Mouse (Mus musculus): ENCODE measurements around the gene Arid5b. TPM values are rescaled to one million over a fixed set of nuclear protein-coding genes. Genes with fewer than 3 reads are reported as not detected.

The Arid5b gene
- polyA plus RNA-seq, 1 experiment from 2014 or later, result 22.2 TPM

- H3K4me2 ChIP-seq (ENCODE audit: low read length), result no peak overlapping the region
- no peak overlapping the region for H3K4me3 ChIP-seq (replicated peaks; ENCODE audit: low read depth, low read length)
- H3K36me3 ChIP-seq (ENCODE audit: control insufficient read depth, insufficient read depth, low read length), result no peaks in the 10 kb centered on the region; the same call in 1 of the 2 replicates
- ATAC-seq (ENCODE audit: low FRiP score, low TSS enrichment) (no peak), DNase-seq (no peak)
- no peaks in the 10 kb centered on the region for H3K4me1 ChIP-seq (ENCODE audit: control insufficient read depth, insufficient read depth, low read length)
- H3K9ac ChIP-seq (replicated peaks; ENCODE audit: low read length), result no peak overlapping the region
- no peaks in the 10 kb centered on the region for H3K27me3 ChIP-seq (ENCODE audit: control insufficient read depth, insufficient read depth, low read length)
- no peaks in the 10 kb centered on the region for H3K9me3 ChIP-seq (ENCODE audit: control insufficient read depth, low read length)
- no peak overlapping the region for H3K27ac ChIP-seq (replicated peaks; ENCODE audit: low read depth, low read length)
- 71% methylated on average over 4 of the region's 4 CpGs for WGBS
These were observed 98.4 kb downstream of the Arid5b start for GRCm38 (mm10) chr10:68180151-68180550.

DNA sequence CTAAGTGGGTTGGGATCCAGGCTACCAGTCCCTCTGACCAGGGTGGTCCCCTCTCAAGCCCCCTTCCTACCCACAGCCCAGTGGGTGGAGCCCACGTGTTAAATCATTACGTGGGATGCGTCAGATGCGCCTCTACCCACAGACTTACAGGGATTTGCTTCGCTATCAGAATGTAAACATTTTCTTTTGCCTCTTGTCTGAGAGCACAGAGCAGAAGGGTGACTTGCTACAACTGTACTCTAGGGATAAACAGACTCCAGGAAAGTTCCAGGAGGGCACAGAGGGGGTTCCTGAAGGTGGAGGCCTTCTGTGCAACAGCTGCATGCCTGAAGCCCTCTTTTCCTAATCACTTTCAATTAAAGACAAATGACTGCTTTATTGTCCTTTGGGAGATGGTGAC is 98.8 kb downstream of the Arid5b start:
- no peaks in the 10 kb centered on the region for H3K9me3 ChIP-seq (ENCODE audit: control insufficient read depth, low read length)
- no peak for ATAC-seq (ENCODE audit: low FRiP score, low TSS enrichment)
- 70% methylated on average over 5 of the region's 5 CpGs for WGBS
- no peak overlapping the region for H3K4me2 ChIP-seq (ENCODE audit: low read length)
- no peak overlapping the region for H3K4me3 ChIP-seq (replicated peaks; ENCODE audit: low read depth, low read length)
- no peaks in the 10 kb centered on the region for H3K4me1 ChIP-seq (ENCODE audit: control insufficient read depth, insufficient read depth, low read length)
- H3K27me3 ChIP-seq (ENCODE audit: control insufficient read depth, insufficient read depth, low read length), result no peaks in the 10 kb centered on the region
- H3K36me3 ChIP-seq (ENCODE audit: control insufficient read depth, insufficient read depth, low read length), result no peaks in the 10 kb centered on the region; the same call in 1 of the 2 replicates
- H3K9ac ChIP-seq (replicated peaks; ENCODE audit: low read length), result no peak overlapping the region
- DNase-seq, result no peak
- H3K27ac ChIP-seq (replicated peaks; ENCODE audit: low read depth, low read length), result no peak overlapping the region

- no peak for ATAC-seq (ENCODE audit: low FRiP score, low TSS enrichment)
- Histone ChIP-seq H3K27me3 (ENCODE audit: control insufficient read depth, insufficient read depth, low read length) (no peaks in the 10 kb centered on the region), H3K4me1 (ENCODE audit: control insufficient read depth, insufficient read depth, low read length) (no peaks in the 10 kb centered on the region), H3K4me3 (replicated peaks; ENCODE audit: low read depth, low read length) (no peak overlapping the region), H3K36me3 (ENCODE audit: control insufficient read depth, insufficient read depth, low read length) (no peaks in the 10 kb centered on the region; the same call in 1 of the 2 replicates), H3K27ac (replicated peaks; ENCODE audit: low read depth, low read length) (no peak overlapping the region), H3K4me2 (ENCODE audit: low read length) (no peak overlapping the region), H3K9me3 (ENCODE audit: control insufficient read depth, low read length) (no peaks in the 10 kb centered on the region), H3K9ac (replicated peaks; ENCODE audit: low read length) (no peak overlapping the region)
- no peak for DNase-seq
- WGBS, result 93% methylated on average over 4 of the region's 4 CpGs
These were observed 99.2 kb downstream of the Arid5b start for GRCm38 (mm10) chr10:68179339-68179738.

- no peak overlapping the region for H3K27ac ChIP-seq (replicated peaks; ENCODE audit: low read depth, low read length)
- no peaks in the 10 kb centered on the region for H3K36me3 ChIP-seq (ENCODE audit: control insufficient read depth, insufficient read depth, low read length)
- no peaks in the 10 kb centered on the region for H3K27me3 ChIP-seq (ENCODE audit: control insufficient read depth, insufficient read depth, low read length)
- WGBS, result 89% methylated on average over 10 of the region's 10 CpGs
- no peaks in the 10 kb centered on the region for H3K4me1 ChIP-seq (ENCODE audit: control insufficient read depth, insufficient read depth, low read length)
- ATAC-seq (ENCODE audit: low FRiP score, low TSS enrichment) (no peak), DNase-seq (no peak)
- no peak overlapping the region for H3K4me3 ChIP-seq (replicated peaks; ENCODE audit: low read depth, low read length)
- no peak overlapping the region for H3K9ac ChIP-seq (replicated peaks; ENCODE audit: low read length)
- H3K9me3 ChIP-seq (ENCODE audit: control insufficient read depth, low read length), result no peaks in the 10 kb centered on the region
- H3K4me2 ChIP-seq (ENCODE audit: low read length), result no peak overlapping the region
These were observed 100.6 kb downstream of the Arid5b start for GRCm38 (mm10) chr10:68177697-68178485.

DNA sequence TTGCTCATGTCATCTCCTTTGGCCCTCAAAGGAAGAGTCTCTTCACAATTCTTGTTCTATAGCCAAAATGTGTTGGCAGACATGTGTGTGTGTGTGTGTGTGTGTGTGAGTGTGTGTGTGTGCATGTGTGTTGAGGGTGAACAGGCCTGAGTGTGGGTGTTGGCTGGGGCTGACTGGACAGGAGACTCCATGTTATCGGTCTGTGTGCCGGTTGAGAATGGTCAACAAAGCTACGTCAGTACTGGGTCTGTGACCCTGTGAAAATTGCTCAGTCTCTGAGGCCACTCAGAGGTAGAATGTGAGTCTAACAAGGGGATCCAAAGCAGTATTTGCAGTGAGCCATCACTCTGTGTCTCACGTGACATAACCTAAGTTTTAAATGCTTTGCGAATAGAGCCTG is 102.7 kb downstream of the Arid5b start:
- 91% methylated on average over 5 of the region's 5 CpGs for WGBS
- H3K4me2 ChIP-seq (ENCODE audit: low read length), result no peak overlapping the region
- no peaks in the 10 kb centered on the region for H3K9me3 ChIP-seq (ENCODE audit: control insufficient read depth, low read length)
- H3K27me3 ChIP-seq (ENCODE audit: control insufficient read depth, insufficient read depth, low read length), result no peaks in the 10 kb centered on the region
- H3K4me1 ChIP-seq (ENCODE audit: control insufficient read depth, insufficient read depth, low read length), result no peaks in the 10 kb centered on the region
- no peak overlapping the region for H3K9ac ChIP-seq (replicated peaks; ENCODE audit: low read length)
- H3K36me3 ChIP-seq (ENCODE audit: control insufficient read depth, insufficient read depth, low read length), result no peaks in the 10 kb centered on the region
- ATAC-seq (ENCODE audit: low FRiP score, low TSS enrichment) (no peak), DNase-seq (no peak)
- H3K27ac ChIP-seq (replicated peaks; ENCODE audit: low read depth, low read length), result no peak overlapping the region
- no peak overlapping the region for H3K4me3 ChIP-seq (replicated peaks; ENCODE audit: low read depth, low read length)

DNA sequence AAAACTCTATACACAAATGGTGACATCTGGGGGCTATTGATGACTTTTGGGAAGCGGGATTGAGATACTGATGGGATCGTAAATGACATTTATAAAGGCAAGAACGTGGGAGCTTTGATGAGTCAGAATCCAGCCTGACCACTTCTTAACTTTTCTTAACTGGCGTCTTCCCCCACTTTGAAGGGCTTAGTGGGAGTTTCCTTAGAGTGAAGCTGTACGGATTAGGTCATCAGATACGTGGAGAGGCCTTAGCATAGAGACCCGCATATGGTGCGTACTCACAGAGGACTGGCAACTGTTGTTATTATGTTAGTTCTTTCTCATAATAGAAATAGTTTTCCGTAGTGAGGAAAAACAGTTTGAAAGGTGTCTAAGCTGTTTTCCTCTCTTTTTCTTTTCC is 104.9 kb downstream of the Arid5b start:
- Histone ChIP-seq H3K4me3 (replicated peaks; ENCODE audit: low read depth, low read length) (no peak overlapping the region), H3K27me3 (ENCODE audit: control insufficient read depth, insufficient read depth, low read length) (no peaks in the 10 kb centered on the region), H3K4me1 (ENCODE audit: control insufficient read depth, insufficient read depth, low read length) (0 out of 2 replicates have a peak, but pooled peaks cover 3% of the 10 kb centered on the region), H3K9me3 (ENCODE audit: control insufficient read depth, low read length) (no peaks in the 10 kb centered on the region), H3K9ac (replicated peaks; ENCODE audit: low read length) (no peak overlapping the region), H3K4me2 (ENCODE audit: low read length) (no peak overlapping the region), H3K36me3 (ENCODE audit: control insufficient read depth, insufficient read depth, low read length) (no peaks in the 10 kb centered on the region), H3K27ac (replicated peaks; ENCODE audit: low read depth, low read length) (no peak overlapping the region)
- WGBS, result 88% methylated on average over 9 of the region's 9 CpGs
- ATAC-seq (ENCODE audit: low FRiP score, low TSS enrichment) (no peak), DNase-seq (no peak)

DNA sequence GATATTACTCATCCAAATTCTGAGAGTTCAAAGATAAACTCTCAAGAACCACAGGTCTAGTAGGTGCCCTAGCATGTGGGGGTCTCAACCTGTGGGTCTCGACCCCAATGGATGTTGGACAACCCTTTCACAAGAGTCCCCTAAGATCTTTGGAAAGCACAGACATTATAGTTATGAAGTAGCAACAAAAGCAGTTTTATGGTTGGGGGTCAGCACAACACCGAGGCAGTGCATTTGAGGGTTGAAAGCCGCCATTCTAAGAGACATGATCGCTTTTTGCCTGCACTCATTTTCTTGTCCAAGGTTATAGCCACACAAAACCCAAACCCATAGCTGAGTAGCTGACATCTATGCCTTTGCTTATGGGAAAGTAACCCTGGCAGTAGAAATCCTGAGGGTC is 105.6 kb downstream of the Arid5b start:
- 0 out of 2 replicates have a peak, but pooled peaks cover 4% of the 10 kb centered on the region for H3K4me1 ChIP-seq (ENCODE audit: control insufficient read depth, insufficient read depth, low read length)
- DNase-seq, result no peak
- H3K27me3 ChIP-seq (ENCODE audit: control insufficient read depth, insufficient read depth, low read length), result no peaks in the 10 kb centered on the region
- ATAC-seq (ENCODE audit: low FRiP score, low TSS enrichment), result no peak
- H3K4me3 ChIP-seq (replicated peaks; ENCODE audit: low read depth, low read length), result no peak overlapping the region
- no peak overlapping the region for H3K9ac ChIP-seq (replicated peaks; ENCODE audit: low read length)
- no peak overlapping the region for H3K4me2 ChIP-seq (ENCODE audit: low read length)
- H3K36me3 ChIP-seq (ENCODE audit: control insufficient read depth, insufficient read depth, low read length), result no peaks in the 10 kb centered on the region
- no peak overlapping the region for H3K27ac ChIP-seq (replicated peaks; ENCODE audit: low read depth, low read length)
- no peaks in the 10 kb centered on the region for H3K9me3 ChIP-seq (ENCODE audit: control insufficient read depth, low read length)
- WGBS, result 96% methylated on average over 4 of the region's 4 CpGs

- H3K9me3 ChIP-seq (ENCODE audit: control insufficient read depth, low read length), result no peaks in the 10 kb centered on the region
- no peak overlapping the region for H3K4me3 ChIP-seq (replicated peaks; ENCODE audit: low read depth, low read length)
- H3K4me2 ChIP-seq (ENCODE audit: low read length), result no peak overlapping the region
- no peaks in the 10 kb centered on the region for H3K27me3 ChIP-seq (ENCODE audit: control insufficient read depth, insufficient read depth, low read length)
- WGBS, result 54% methylated on average over 9 of the region's 9 CpGs
- H3K36me3 ChIP-seq (ENCODE audit: control insufficient read depth, insufficient read depth, low read length), result no peaks in the 10 kb centered on the region
- peaks cover 10% of the 10 kb centered on the region; the same call in 1 of the 2 replicates for H3K4me1 ChIP-seq (ENCODE audit: control insufficient read depth, insufficient read depth, low read length)
- DNase-seq, result no peak
- no peak overlapping the region for H3K27ac ChIP-seq (replicated peaks; ENCODE audit: low read depth, low read length)
- ATAC-seq (ENCODE audit: low FRiP score, low TSS enrichment), result no peak
- no peak overlapping the region for H3K9ac ChIP-seq (replicated peaks; ENCODE audit: low read length)
These were observed 106.6 kb downstream of the Arid5b start for GRCm38 (mm10) chr10:68171974-68172373.

- 88% methylated on average over 6 of the region's 6 CpGs for WGBS
- no peak overlapping the region for H3K27ac ChIP-seq (replicated peaks; ENCODE audit: low read depth, low read length)
These were observed 109.9 kb downstream of the Arid5b start for GRCm38 (mm10) chr10:68168613-68169012.

More at GRCm38 (mm10) chr10:68168613-68169012, 109.9 kb downstream of the Arid5b start:
- H3K4me3 ChIP-seq (replicated peaks; ENCODE audit: low read depth, low read length), result no peak overlapping the region
- no peaks in the 10 kb centered on the region for H3K9me3 ChIP-seq (ENCODE audit: control insufficient read depth, low read length)
- ATAC-seq (ENCODE audit: low FRiP score, low TSS enrichment) (no peak), DNase-seq (no peak)
- no peaks in the 10 kb centered on the region for H3K36me3 ChIP-seq (ENCODE audit: control insufficient read depth, insufficient read depth, low read length)
- peaks cover 19% of the 10 kb centered on the region for H3K4me1 ChIP-seq (ENCODE audit: control insufficient read depth, insufficient read depth, low read length)
- H3K9ac ChIP-seq (replicated peaks; ENCODE audit: low read length), result no peak overlapping the region
- no peaks in the 10 kb centered on the region for H3K27me3 ChIP-seq (ENCODE audit: control insufficient read depth, insufficient read depth, low read length)
- H3K4me2 ChIP-seq (ENCODE audit: low read length), result no peak overlapping the region
